Mouse (Mus musculus): ENCODE measurements around the gene Gga3. TPM values are rescaled to one million over a fixed set of nuclear protein-coding genes. Genes with fewer than 3 reads are reported as not detected.

Gene Gga3
- polyA plus RNA-seq, 1 experiment from 2014 or later, result 10.8 TPM

GRCm38 (mm10) chr11:115644308-115644707 lies 40.5 kb upstream of the Gga3 start:
- Histone ChIP-seq H3K4me1 (replicated peaks; ENCODE audit: insufficient read depth, low read length) (no peaks in the 10 kb centered on the region), H3K36me3 (ENCODE audit: insufficient read depth, low read length) (peaks cover 17% of the 10 kb centered on the region; the same call in 1 of the 2 replicates), H3K4me3 (replicated peaks; ENCODE audit: low read depth, low read length) (no peak overlapping the region), H3K9ac (ENCODE audit: low read depth, low read length) (no peak overlapping the region), H3K9me3 (replicated peaks; ENCODE audit: low read length) (no peaks in the 10 kb centered on the region), H3K4me2 (ENCODE audit: low read length) (no peak overlapping the region), H3K27ac (no peak overlapping the region), H3K27me3 (ENCODE audit: insufficient read depth, low read length) (no peaks in the 10 kb centered on the region)
- no peak for TF ChIP-seq CTCF (IDR thresholded peaks at IDR 0.05; ENCODE audit: low read depth)
- WGBS, result 90% methylated on average over 13 of the region's 13 CpGs
- ATAC-seq (replicated peaks; ENCODE audit: low FRiP score, low read depth) (no peak), DNase-seq (ENCODE audit: low spot score) (no peak)

GRCm38 (mm10) chr11:115643265-115643664 lies 39.4 kb upstream of the Gga3 start:
- 78% methylated on average over 10 of the region's 10 CpGs for WGBS
- no peak overlapping the region for H3K27ac ChIP-seq
- ATAC-seq (replicated peaks; ENCODE audit: low FRiP score, low read depth), result no peak
- no peak overlapping the region for H3K4me2 ChIP-seq (ENCODE audit: low read length)
- DNase-seq (ENCODE audit: low spot score), result no peak
- TF ChIP-seq CTCF (IDR thresholded peaks at IDR 0.05; ENCODE audit: low read depth), result no peak
- H3K27me3 ChIP-seq (ENCODE audit: insufficient read depth, low read length), result no peaks in the 10 kb centered on the region
- peaks cover 13% of the 10 kb centered on the region; the same call in 1 of the 2 replicates for H3K36me3 ChIP-seq (ENCODE audit: insufficient read depth, low read length)
- H3K4me3 ChIP-seq (replicated peaks; ENCODE audit: low read depth, low read length), result no peak overlapping the region
- no peaks in the 10 kb centered on the region for H3K4me1 ChIP-seq (replicated peaks; ENCODE audit: insufficient read depth, low read length)
- H3K9me3 ChIP-seq (replicated peaks; ENCODE audit: low read length), result no peaks in the 10 kb centered on the region
- H3K9ac ChIP-seq (ENCODE audit: low read depth, low read length), result no peak overlapping the region

GRCm38 (mm10) chr11:115642705-115643104 lies 38.9 kb upstream of the Gga3 start:
- H3K9ac ChIP-seq (ENCODE audit: low read depth, low read length), result no peak overlapping the region
- no peak for TF ChIP-seq CTCF (IDR thresholded peaks at IDR 0.05; ENCODE audit: low read depth)
- H3K36me3 ChIP-seq (ENCODE audit: insufficient read depth, low read length), result peaks cover 7% of the 10 kb centered on the region; the same call in 1 of the 2 replicates
- H3K9me3 ChIP-seq (replicated peaks; ENCODE audit: low read length), result no peaks in the 10 kb centered on the region
- no peaks in the 10 kb centered on the region for H3K27me3 ChIP-seq (ENCODE audit: insufficient read depth, low read length)
- H3K4me2 ChIP-seq (ENCODE audit: low read length), result no peak overlapping the region
- 94% methylated on average over 2 of the region's 2 CpGs for WGBS
- H3K4me3 ChIP-seq (replicated peaks; ENCODE audit: low read depth, low read length), result no peak overlapping the region
- H3K4me1 ChIP-seq (replicated peaks; ENCODE audit: insufficient read depth, low read length), result no peaks in the 10 kb centered on the region
- no peak for DNase-seq (ENCODE audit: low spot score)
- ATAC-seq (replicated peaks; ENCODE audit: low FRiP score, low read depth), result no peak
- no peak overlapping the region for H3K27ac ChIP-seq

- DNase-seq (ENCODE audit: low spot score), result no peak
- Histone ChIP-seq H3K9ac (ENCODE audit: low read depth, low read length) (0 out of 2 replicates have a peak overlapping the region, but pooled peaks have one; percentile 18), H3K36me3 (ENCODE audit: insufficient read depth, low read length) (peaks cover 7% of the 10 kb centered on the region; the same call in 1 of the 2 replicates), H3K9me3 (replicated peaks; ENCODE audit: low read length) (no peaks in the 10 kb centered on the region), H3K4me2 (ENCODE audit: low read length) (no peak overlapping the region), H3K27me3 (ENCODE audit: insufficient read depth, low read length) (no peaks in the 10 kb centered on the region), H3K4me3 (replicated peaks; ENCODE audit: low read depth, low read length) (no peak overlapping the region), H3K27ac (no peak overlapping the region), H3K4me1 (replicated peaks; ENCODE audit: insufficient read depth, low read length) (no peaks in the 10 kb centered on the region)
- no peak for ATAC-seq (replicated peaks; ENCODE audit: low FRiP score, low read depth)
- 81% methylated on average over 4 of the region's 4 CpGs for WGBS
- TF ChIP-seq CTCF (IDR thresholded peaks at IDR 0.05; ENCODE audit: low read depth), result no peak
Observed at GRCm38 (mm10) chr11:115641664-115642036, 37.8 kb upstream of the Gga3 start.

- peaks cover 7% of the 10 kb centered on the region; the same call in 1 of the 2 replicates for H3K36me3 ChIP-seq (ENCODE audit: insufficient read depth, low read length)
- H3K4me1 ChIP-seq (replicated peaks; ENCODE audit: insufficient read depth, low read length), result no peaks in the 10 kb centered on the region
- DNase-seq (ENCODE audit: low spot score) (no peak), ATAC-seq (replicated peaks; ENCODE audit: low FRiP score, low read depth) (no peak)
- WGBS, result 48% methylated on average over 14 of the region's 14 CpGs
- H3K9ac ChIP-seq (ENCODE audit: low read depth, low read length), result 0 out of 2 replicates have a peak overlapping the region, but pooled peaks have one; percentile 18
- no peak overlapping the region for H3K4me3 ChIP-seq (replicated peaks; ENCODE audit: low read depth, low read length)
- no peak overlapping the region for H3K4me2 ChIP-seq (ENCODE audit: low read length)
- no peaks in the 10 kb centered on the region for H3K27me3 ChIP-seq (ENCODE audit: insufficient read depth, low read length)
- H3K27ac ChIP-seq, result no peak overlapping the region
- no peak for TF ChIP-seq CTCF (IDR thresholded peaks at IDR 0.05; ENCODE audit: low read depth)
- H3K9me3 ChIP-seq (replicated peaks; ENCODE audit: low read length), result no peaks in the 10 kb centered on the region
Observed at GRCm38 (mm10) chr11:115640978-115641663, 37.3 kb upstream of the Gga3 start.

- 91% methylated on average over 3 of the region's 4 CpGs for WGBS
- H3K4me2 ChIP-seq (ENCODE audit: low read length), result no peak overlapping the region
- H3K4me1 ChIP-seq (replicated peaks; ENCODE audit: insufficient read depth, low read length), result no peaks in the 10 kb centered on the region
- H3K9ac ChIP-seq (ENCODE audit: low read depth, low read length), result no peak overlapping the region
- no peak overlapping the region for H3K4me3 ChIP-seq (replicated peaks; ENCODE audit: low read depth, low read length)
- H3K9me3 ChIP-seq (replicated peaks; ENCODE audit: low read length), result no peaks in the 10 kb centered on the region
- no peak overlapping the region for H3K27ac ChIP-seq
- H3K36me3 ChIP-seq (ENCODE audit: insufficient read depth, low read length), result peaks cover 7% of the 10 kb centered on the region; the same call in 1 of the 2 replicates
- H3K27me3 ChIP-seq (ENCODE audit: insufficient read depth, low read length), result no peaks in the 10 kb centered on the region
- ATAC-seq (replicated peaks; ENCODE audit: low FRiP score, low read depth) (no peak), DNase-seq (ENCODE audit: low spot score) (no peak)
- TF ChIP-seq CTCF (IDR thresholded peaks at IDR 0.05; ENCODE audit: low read depth), result no peak
Observed at GRCm38 (mm10) chr11:115640311-115640828, 36.5 kb upstream of the Gga3 start.

All from kidney, postnatal 0 days (tissue).